Mouse (Mus musculus): ENCODE results near the gene Poldip3. TPM values are rescaled to one million over a fixed set of nuclear protein-coding genes. Genes with fewer than 3 reads are reported as not detected.

Gene Poldip3
- total RNA-seq, 1 experiment from 2014 or later = 123 TPM

- no peak for ATAC-seq (replicated peaks; ENCODE audit: insufficient number of reproducible peaks, low FRiP score, low TSS enrichment, poor library complexity, severe bottlenecking)
Measured at GRCm38 (mm10) chr15:83166642-83167041, 17.5 kb upstream of the Poldip3 start.

DNA sequence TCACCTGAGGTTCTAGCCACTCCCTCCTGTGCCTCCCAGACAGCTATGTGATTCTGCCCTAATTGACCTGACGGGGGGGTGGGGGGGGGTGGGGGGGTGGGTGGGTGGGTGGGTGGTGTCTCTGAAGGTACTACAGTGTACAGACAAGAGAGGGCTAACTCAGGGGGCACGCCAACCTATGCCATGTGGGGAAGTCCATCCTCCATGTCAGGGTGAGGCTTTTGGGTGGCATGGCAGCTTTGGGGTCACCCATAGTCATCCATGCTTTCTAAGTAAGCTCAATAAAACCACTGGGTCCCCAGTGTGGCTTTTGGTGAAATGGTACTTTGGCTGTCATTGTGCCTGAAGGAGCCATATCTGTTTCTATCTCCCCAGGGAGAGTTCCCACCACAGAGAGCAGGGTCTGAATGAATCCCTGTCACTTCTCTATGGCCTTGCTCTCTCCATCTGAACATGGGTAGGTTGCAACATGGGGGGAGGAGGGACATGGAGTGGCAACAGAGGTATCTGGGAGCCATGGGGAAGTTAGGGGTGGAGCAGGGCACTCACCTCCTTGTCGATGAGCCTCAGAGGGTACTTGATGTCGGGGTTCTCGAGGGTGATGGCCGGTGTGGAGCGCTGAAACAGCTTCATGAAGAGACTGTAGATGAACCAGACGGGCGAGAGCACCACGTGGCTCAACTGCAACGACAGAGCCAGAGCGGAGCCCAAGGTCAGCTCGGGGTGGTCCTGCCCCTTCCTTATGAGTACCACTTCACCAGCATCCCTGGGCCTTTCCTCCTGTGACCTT is 16.5 kb upstream of the Poldip3 start:
- no peak for ATAC-seq (replicated peaks; ENCODE audit: insufficient number of reproducible peaks, low FRiP score, low TSS enrichment, poor library complexity, severe bottlenecking)

DNA sequence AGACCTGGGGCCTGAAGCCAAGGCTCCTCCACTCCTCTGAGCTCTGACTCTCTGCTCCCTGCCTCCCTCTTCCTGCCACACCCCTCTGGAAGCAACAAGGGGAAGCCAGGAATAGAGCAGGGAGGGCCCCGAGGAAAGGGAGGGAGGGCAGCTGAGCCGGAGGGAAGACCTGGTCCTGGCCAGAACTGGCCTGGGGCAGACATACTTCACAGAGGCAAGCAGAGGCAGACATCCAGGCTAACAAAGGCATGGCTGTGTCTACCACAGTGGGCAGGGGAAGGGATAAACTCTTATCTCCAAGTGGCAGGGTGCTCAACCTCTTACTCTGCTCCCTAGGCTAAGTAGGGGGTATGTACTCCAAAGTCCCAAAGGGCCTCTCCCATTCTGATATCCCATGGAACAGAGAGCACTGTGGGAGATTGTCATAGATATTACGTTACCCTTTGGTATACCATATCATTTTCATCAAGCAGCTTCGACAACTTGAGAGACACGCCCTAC is 15.8 kb upstream of the Poldip3 start:
- no peak for ATAC-seq (replicated peaks; ENCODE audit: insufficient number of reproducible peaks, low FRiP score, low TSS enrichment, poor library complexity, severe bottlenecking)

DNA sequence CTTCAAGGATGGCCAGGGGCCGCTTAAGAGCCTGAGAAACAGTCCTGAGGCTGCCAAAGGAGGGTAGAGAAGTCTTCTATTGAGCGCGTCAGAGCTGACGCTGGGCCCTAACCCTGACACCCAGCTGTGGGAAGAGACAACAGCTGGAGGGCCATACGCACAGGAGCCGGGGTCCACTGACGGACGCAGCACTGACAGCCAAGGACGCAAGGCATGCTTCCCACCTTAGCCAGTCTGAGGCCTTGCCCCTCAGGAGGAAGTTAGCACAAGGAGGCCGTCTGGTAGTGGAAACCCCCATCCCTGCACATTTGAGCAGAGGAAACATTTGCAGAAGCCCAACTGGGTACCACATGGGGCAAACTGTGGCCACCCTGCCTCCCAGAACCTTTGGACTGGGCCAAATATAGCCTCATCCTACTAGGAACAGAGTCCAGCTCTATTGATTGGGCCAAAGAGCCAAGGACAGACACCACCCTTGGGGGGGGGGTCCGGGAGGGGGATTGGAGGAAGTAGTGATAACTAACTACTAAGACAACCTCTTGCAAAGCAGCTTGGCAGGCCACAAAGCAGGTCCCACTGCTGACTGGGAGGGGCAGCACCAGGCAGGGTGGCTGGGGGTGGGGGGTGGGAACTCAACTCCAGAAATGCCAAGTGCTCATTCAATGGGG is 13.8 kb upstream of the Poldip3 start:
- no peak for ATAC-seq (replicated peaks; ENCODE audit: insufficient number of reproducible peaks, low FRiP score, low TSS enrichment, poor library complexity, severe bottlenecking)

GRCm38 (mm10) chr15:83162001-83162400 is 12.8 kb upstream of the Poldip3 start:
- ATAC-seq (replicated peaks; ENCODE audit: insufficient number of reproducible peaks, low FRiP score, low TSS enrichment, poor library complexity, severe bottlenecking) = no peak

DNA sequence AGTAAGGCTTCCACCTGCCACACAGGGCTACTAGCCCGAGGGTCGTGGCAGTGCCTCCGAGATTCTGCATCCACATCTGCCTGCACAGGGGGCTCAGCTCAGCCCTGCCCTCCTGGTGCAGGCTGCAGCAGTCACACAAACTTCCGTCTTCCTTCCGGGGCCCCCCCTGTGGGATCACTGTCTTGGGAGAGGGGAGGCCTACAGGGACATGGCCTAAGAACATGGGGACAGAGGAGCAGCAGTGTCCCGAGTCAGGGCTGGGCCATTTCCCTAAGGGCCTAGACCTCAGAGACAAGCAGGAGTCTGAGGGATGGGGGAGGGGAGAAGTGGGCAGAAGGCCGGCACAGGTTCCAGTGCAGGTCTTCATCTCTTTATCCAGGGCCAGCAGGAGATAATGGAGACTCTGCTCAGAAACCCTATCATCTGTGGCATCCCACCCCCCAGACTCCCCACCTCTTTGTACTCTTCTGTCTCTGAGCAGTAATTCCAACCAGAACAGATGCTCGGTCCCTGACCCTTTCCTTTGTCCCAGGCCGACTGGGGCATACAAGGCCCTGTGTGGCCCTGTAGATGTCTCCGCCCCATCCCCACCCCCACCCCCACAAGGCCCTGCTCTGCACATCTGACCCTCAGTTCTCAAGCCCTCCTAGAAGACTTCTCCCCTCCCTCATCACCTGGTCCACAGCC is 12.0 kb upstream of the Poldip3 start:
- ATAC-seq (replicated peaks; ENCODE audit: insufficient number of reproducible peaks, low FRiP score, low TSS enrichment, poor library complexity, severe bottlenecking) = no peak

DNA sequence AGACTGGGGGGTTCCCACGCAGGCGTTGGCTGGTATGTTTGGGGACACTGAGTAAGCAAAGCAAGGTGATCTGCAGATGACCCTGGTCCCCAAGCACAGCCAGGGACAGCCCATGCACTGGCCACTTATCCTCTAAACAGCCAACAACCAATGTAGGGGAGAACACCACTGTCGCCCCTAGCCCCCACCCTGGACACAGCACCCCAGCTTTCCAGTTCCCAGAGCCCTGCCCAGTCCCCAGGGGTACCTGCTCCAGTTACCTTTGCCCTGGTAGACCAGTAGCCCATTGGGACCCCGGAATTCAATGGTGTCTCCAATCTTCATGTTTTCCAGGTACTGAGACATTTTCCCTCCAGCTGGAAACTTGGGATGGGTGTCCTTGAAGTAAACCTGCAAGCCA is 11.4 kb upstream of the Poldip3 start:
- no peak for ATAC-seq (replicated peaks; ENCODE audit: insufficient number of reproducible peaks, low FRiP score, low TSS enrichment, poor library complexity, severe bottlenecking)

GRCm38 (mm10) chr15:83159823-83160222 is 10.6 kb upstream of the Poldip3 start:
- no peak for ATAC-seq (replicated peaks; ENCODE audit: insufficient number of reproducible peaks, low FRiP score, low TSS enrichment, poor library complexity, severe bottlenecking)

GRCm38 (mm10) chr15:83158587-83159160 is 9.5 kb upstream of the Poldip3 start:
- ATAC-seq (replicated peaks; ENCODE audit: insufficient number of reproducible peaks, low FRiP score, low TSS enrichment, poor library complexity, severe bottlenecking) = no peak

GRCm38 (mm10) chr15:83157667-83158064 is 8.5 kb upstream of the Poldip3 start:
- ATAC-seq (replicated peaks; ENCODE audit: insufficient number of reproducible peaks, low FRiP score, low TSS enrichment, poor library complexity, severe bottlenecking) = no peak

GRCm38 (mm10) chr15:83156929-83157666 is 7.9 kb upstream of the Poldip3 start:
- ATAC-seq (replicated peaks; ENCODE audit: insufficient number of reproducible peaks, low FRiP score, low TSS enrichment, poor library complexity, severe bottlenecking) = peak; percentile 24; the same call in 1 of the 2 replicates

DNA sequence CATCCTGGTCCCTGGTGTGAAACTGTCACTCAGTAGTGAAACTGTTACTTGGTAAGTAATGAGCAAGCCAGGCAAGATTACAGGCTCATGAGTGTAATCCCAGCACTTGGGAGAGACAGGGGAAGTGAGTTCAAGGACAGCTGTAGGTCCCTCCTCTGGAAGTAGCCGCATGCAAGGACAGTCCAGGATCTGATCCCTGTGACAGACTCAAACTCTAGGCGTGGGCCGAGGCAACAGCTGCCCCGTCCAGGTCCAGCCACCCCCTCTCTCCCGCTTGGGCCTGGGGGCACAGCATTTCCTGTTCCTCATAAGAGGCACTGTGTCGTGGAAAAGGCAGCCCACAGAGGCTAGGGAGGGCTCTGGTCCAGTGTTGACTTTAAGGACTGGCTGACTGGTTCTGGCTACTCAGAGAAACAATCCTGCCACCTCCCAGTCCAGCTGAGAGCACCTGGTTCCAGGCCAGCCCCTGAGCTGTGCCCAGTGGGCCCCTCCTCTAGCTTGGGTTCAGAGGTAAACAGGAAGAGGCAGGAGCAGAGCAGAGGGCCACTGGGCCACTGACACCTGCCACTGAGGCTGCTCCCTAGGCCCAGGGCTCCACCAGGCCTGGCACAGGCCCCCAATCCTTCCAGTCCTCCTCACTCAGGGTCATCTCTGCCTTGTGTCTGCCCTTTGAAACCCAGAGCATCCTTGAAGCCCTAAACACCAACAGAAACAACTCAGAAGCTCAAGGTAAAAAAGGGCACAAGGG is 6.7 kb upstream of the Poldip3 start:
- ATAC-seq (replicated peaks; ENCODE audit: insufficient number of reproducible peaks, low FRiP score, low TSS enrichment, poor library complexity, severe bottlenecking) = no peak

DNA sequence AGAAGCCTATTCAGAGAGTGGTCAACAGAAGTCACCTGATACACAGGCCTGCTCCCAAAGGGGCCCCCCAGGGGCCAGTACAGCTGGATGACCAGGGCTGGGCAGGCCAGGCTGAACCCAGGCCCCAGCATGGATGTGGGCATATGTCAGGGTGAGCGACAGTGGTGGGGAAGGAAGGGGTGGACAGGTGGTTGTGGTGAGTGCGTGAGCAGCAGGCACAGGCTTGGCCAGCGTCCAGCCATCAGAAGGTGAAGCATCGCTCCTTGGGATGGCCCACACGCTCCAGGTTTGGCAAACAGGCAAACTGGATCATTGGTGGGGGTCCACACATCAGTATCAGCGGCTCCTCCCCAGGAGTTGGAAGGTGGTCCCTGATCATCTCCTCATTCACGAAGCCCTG is 5.1 kb upstream of the Poldip3 start:
- ATAC-seq (replicated peaks; ENCODE audit: insufficient number of reproducible peaks, low FRiP score, low TSS enrichment, poor library complexity, severe bottlenecking) = no peak

GRCm38 (mm10) chr15:83150694-83151093 is 1.5 kb upstream of the Poldip3 start:
- no peak for ATAC-seq (replicated peaks; ENCODE audit: insufficient number of reproducible peaks, low FRiP score, low TSS enrichment, poor library complexity, severe bottlenecking)

DNA sequence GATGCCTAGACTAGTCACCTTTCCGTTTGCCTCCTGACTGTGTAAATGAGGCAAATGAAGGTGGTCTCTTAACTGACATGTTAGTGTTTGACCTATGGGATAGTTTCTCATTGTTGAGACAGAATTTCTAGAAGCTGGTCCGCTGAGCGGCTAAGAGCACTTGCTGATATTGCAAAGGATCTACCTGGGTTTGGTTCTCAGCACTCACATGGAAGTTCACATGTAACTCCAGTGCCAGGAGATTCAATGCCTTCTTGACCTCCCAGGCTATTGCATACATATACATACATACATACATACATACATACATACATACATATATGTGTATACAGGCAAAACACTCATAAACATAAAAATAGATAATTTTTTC is 874 bp upstream of the Poldip3 start:
- no peak for ATAC-seq (replicated peaks; ENCODE audit: insufficient number of reproducible peaks, low FRiP score, low TSS enrichment, poor library complexity, severe bottlenecking)

DNA sequence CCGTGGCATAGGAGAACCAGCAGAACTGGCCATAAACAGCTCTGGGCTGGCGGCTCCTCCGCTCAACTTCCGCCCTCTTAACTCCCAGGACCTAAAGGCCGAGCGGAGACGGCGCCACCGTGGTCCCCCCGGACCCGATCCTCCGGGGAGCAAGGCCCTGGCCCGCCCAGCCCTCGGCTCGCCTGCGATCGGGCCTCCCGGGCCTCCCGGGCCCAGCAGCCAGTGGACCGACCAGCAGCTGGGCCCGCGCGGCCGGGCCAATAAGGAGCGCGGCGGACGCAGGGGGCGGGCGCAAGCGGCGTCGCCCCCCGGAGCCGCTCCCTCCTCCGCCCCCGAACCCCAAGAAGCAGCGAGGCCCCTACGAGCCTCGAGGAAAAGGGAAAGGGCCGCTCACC is 386 bp downstream of the Poldip3 start:
- peak; percentile 8; the same call in 1 of the 2 replicates for ATAC-seq (replicated peaks; ENCODE audit: insufficient number of reproducible peaks, low FRiP score, low TSS enrichment, poor library complexity, severe bottlenecking)

DNA sequence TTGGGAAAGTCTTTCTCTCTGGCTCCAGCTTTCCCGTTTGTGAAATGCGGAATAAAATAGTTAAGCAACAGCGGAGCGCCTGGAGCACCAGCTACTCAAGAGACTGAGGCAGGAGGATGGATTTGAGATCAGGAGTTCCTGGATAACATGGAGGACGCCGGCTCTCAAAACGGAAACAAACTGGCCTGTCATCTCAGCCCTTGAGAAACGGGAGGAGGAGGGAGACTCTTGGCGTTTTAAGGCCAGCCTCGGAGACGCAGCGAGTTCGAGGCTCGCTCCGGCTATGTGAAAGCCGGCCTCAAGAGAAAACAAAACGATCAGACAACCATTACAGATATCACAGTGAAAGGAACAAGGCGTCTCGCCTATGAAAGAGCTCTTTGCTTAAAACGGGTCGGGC is 789 bp downstream of the Poldip3 start:
- ATAC-seq (replicated peaks; ENCODE audit: insufficient number of reproducible peaks, low FRiP score, low TSS enrichment, poor library complexity, severe bottlenecking) = no peak

DNA sequence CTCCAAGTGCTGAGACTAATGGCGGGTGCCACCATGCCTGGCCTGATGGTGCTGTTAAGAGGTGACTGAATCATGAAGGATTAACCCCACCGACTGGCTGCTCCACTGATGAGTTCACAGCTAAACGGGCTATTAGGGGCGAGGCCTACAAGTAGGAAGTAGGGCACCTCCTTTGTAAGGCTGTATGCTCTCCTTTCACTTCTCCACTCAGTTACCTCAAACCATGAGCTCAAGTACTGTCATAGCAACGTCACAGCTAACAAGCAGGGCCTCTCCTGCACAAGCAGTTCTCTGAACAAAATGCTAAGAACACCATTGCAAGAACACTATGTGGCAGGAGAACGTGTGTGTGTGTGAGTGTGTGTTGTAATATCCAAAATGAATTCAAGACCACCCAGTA is 3.6 kb downstream of the Poldip3 start:
- ATAC-seq (replicated peaks; ENCODE audit: insufficient number of reproducible peaks, low FRiP score, low TSS enrichment, poor library complexity, severe bottlenecking) = peak; percentile 45
